Mouse (Mus musculus) skeletal muscle tissue, adult 2 months (tissue): Measurements from ENCODE around the gene Itgam.
"Not testable (repeated sequence)": the region's sequence is repeated elsewhere in the genome, so short reads cannot be mapped to it uniquely, and the experiment has no call there.

Source experiments
- DNase-seq: peaks from one replicate; pipeline ENCODE4 v3.0.0-alpha.2; 2012; ENCODE audit warnings: low read depth, low spot score

The Itgam gene

DNA sequence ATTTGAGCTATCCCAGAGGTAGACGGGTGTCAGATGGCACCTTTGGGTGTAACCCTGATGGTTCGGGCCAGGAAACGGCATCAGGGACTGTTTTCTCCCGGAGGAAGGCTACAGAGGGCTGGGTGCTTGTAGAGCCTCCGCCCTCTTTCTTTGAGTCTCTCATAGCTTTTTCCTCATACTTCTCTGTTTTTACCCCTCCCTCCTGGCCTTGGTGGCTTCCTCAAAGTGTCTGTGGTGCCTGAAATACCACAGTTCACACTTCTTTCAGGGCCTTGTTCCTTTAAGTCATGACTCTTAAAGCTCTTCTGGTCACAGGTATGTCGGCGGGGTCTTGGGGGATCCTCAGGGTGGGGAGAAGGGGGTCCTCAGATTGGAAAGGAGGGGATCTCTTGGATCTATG, at the start of gene Itgam, which contains the start of gene Gm49368:
Gene Itgam (plus strand): TSS at position 185 of the 400 bp plus-strand sequence.
Gene Gm49368 (plus strand): TSS at position 228 of the 400 bp plus-strand sequence.
- DNase-seq: no peak

DNA sequence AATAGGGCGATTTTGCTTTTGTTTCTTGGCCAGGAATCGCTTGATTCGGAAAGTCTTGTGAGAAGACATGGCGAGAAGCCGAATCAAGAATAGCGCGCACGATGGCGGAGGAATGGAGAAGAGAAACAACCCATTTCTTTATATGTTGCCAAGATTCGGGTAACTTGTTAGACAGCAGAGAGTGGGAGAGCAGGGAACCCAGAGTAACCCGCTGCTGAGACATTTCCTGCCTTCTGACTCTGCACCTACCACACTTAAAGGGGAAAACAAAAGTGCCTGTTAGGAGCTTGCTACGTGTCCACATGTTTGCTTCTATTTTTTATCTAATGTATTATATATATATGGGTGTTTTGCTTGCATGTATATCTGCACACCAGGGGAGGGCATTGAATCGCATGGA, 49.3 kb upstream of the Itgam start:
- DNase-seq: no peak

DNA sequence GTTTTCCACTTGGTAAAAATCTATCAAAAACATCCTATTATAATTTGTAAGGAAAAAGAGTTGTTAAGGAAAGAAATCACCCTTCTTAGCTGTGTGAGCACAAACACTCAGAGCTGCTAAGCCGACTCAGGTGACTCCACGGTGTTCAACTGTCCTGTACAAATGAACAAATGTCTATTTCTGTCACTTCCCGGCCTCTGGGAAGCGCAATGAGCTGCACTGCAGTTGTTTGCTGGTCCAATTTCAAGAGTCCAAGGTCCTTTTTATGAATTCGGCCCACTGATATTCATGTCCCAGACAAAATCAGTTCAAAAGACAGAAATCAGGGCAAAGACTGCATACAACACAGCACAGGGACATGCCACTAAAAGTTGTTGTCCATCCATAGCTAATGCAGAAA, 46.3 kb upstream of the Itgam start:
- not testable (repeated sequence) for DNase-seq

DNA sequence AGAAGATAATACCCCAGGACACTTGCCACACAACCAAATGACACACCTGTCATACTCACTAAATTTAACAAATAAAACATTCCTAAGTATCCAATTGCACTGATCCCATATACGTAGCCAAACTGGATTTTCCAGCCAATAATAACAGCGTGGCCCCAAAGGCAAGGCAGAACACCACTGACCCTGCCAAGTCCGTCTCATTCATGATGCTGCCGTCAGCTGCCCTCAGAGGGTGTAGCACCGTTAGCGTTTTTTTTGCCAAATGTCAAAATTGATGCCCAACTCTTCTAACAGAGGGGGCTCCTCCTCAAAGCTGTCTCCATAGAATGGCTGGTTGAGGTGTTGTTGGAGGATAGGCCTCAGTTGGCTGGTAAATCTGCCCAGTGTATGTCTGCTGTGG, 45.8 kb upstream of the Itgam start:
- no peak for DNase-seq

DNA sequence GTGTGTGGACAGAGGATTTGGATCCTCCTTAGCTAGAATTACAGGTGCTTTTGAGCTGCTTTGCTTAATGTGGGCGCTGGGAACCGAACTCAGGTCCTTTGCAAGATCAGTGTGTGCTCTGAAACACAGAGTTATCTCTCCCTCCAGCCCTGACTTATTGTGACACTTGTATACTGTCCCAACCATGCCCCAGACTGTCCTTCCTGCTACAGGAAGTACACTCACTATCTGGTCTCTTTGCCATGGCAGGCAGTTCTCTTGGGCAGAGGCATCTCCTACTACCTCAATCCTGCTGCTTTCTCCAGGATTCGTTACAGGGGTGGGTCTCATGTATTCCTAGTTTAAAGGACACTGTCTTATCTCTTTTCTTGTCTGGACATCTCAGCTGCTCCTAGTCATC, 44.2 kb upstream of the Itgam start:
- DNase-seq: no peak

DNA sequence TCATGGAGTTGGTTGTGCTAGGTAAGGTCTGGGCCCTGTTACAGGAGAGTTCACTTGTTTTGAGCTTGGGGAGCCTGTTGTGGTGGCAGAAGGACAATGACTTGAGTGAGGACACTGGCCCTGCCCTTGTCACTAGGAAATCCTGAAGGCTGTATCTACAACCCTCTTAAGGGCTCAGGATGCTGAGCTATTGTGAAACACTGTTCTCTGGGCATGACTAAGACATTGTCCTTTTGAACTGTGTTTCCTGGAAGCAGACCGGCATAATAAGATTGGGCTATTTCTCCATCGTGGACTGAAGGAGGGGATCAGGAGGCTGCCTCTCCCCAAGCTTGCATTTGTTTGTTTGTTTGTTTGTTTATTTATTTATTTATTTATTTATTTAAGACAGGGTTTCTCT, 43.3 kb upstream of the Itgam start:
- no peak for DNase-seq

DNA sequence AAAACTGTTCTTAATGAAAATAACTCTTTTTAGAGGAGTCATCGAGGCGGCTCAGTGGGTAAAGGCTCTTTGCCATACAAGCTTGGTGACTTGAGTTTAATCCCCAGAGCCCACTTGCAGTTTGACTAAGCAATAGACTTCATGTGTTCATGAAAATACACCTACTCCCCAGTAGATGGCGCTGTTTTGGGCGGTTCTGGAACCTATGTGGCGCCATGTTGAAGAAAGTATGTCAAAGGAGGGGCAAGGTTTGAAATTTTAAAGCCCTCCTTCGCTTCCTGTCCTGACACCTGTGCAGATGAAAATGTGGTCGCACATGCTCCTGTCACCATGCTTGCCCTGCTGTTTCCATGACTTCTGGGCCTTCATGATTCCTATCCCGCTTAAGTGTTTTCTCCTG, 39.5 kb upstream of the Itgam start:
- no peak for DNase-seq

DNA sequence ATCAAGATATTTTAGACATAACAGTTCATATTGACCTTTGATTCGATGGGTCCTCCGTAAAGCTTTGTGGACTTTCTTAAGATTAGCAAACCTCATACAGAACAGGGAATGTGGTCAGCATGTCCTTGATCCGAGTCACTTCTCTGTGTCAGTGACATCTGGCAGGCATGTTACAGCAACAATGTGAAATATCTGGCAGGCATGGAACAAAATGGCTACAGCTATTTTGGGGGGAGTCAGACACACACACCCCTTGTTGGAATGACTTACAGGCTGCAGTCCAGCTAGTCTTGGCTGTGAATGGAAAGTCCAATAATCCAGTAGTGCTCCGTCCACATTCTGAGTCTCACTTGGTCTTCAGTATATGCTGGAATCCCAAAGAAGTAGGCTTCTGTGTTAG, 38.9 kb upstream of the Itgam start:
- no peak for DNase-seq

DNA sequence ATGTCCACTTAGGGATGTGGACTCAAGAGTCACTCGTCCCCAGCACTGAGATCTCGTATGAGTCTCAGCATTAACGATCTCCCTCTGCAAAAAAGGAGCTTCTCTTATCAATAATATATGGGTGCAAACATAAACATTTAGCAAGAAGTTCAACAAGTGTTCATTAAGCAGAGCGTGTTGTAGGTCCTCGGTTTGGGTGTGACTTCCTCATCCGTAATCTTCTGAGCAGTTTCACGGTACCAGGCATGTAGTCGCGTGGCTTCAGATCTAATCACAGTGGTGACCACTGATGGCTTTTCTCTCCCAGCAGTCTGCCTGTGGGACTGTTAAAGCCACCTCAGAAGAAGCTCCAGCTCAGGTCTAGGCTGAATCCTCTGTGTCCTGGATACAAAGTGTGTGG, 38.1 kb upstream of the Itgam start:
- no peak for DNase-seq

DNA sequence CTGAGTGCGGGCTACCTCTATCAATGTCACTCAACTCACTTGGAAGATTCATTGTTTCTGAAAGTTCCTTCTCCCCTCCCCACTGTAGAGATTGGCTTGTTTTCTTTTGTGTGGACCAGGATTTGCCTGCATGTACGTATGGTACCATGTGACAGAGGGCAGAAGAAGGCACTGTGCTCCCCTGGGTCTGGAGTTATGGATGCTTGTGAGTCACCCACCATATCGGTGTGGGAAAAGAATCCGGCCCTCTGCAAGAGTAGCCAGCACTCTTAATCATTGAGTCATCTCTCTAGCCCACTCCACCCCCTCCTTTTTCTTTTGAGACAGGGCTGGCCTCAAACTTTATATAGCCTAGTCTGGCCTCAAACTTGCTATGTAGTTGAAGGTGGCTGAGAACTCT, 37.5 kb upstream of the Itgam start:
- no peak for DNase-seq

DNA sequence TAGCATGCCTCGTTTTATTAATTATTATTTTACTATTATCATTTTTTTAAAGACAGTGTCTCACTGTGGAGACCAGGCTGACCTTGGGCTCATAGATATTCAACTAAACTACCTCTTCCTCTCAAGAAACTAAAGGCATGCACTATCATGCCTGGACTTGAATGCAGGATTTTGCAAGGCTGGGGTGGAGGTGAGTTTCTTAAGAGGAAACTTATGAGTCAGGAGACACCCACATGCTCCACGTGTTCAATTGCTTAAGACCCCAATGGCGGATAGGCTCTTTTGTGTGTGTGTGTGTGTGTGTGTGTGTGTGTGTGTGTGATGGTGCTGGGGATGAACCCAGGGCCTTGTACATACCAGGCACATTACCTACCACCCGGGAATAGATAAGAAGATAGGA, 37.1 kb upstream of the Itgam start:
- DNase-seq: no peak

DNA sequence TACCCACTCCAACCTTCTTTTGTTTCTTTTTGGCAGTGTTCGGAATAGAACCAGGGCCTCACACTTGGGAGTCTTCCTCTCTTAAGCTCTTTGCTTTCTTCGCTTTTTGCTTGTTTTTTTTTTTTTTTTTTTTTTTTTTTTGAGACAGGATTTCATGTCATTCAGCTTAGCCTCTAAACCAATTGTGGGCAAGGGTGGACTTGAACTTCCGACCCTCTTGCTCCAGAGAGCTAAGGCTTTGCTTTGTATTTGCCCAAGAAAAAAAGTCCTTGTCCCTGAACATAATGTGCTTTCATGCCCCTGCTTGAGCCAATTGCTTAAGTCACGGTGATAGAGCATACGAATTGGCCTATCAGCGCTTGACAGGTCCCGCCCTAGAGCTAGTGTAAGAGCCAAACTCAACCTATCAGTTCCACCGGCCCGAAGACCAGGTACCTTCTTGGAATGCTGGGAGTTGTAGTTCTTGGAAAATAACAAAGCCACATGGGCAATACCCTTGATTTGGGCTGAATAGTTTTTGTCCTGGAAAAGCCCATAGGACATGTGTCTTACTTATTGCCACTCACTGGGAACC, 30.9 kb upstream of the Itgam start:
- no peak for DNase-seq

DNA sequence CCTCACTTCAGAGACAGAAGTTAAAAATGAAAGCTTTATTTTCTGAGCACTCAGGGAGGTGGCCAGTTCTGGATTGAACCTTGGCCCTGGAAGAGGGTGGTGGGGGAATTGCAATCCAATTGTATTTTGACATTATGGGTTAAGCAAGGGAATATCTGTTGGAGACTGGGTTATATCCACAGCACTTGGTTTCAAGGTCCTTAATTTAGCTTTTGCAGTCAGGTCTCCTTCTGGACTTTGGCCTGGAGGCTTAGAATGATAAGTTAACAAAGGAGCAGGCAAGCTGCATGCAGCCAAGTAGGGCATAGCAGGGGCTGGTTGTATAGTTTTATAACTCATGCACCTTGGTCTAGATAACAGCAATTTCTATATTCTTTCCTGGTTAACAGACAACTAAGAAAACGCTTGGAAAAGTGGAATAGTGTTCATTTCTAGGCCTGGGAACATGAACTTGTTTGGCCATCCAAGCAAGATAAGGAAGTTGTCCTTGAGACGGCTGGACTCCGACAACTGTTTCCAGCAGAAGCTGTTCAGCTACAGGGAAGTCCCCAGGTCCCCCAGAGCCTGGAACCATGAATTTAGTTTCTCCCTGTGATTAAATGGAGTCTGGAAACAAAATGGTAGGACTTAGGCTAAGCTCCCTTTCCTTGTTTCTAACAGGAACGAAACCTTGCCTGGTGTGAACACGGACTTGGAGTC, 30.0 kb upstream of the Itgam start:
- no peak for DNase-seq

DNA sequence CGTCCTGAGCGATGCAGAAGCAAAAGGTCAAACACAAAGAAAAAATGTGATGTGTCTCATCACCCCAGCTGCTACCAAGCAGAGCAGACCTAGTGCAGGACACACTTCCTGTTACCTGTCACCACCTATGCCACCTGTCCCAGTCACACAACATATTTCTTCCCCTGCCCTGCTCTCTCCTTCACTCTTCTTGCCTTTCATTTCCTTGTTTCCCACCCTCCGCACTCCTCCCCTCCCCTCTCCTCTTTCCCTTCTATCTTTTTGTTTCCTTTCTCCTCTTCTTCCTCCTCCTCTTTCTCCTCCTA, 29.5 kb upstream of the Itgam start:
- no peak for DNase-seq

DNA sequence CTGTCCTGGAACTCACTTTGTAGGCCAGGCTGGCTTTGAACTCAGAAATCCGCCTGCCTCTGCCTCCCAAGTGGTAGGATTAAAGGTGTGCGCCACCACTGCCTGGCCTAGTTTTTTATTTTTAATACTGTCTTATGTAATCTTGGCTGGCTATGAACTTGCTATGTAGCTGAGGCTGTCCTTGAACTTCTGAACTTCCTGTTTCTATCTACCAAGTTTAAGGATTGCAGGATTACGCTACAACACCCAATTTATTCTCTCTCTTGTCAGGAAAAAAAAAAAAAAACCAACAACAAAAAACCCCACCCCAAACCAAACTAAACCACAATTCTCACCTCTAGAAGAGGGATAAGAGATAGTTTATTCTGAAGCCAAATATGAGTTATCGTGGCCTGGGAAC, 28.8 kb upstream of the Itgam start:
- no peak for DNase-seq

DNA sequence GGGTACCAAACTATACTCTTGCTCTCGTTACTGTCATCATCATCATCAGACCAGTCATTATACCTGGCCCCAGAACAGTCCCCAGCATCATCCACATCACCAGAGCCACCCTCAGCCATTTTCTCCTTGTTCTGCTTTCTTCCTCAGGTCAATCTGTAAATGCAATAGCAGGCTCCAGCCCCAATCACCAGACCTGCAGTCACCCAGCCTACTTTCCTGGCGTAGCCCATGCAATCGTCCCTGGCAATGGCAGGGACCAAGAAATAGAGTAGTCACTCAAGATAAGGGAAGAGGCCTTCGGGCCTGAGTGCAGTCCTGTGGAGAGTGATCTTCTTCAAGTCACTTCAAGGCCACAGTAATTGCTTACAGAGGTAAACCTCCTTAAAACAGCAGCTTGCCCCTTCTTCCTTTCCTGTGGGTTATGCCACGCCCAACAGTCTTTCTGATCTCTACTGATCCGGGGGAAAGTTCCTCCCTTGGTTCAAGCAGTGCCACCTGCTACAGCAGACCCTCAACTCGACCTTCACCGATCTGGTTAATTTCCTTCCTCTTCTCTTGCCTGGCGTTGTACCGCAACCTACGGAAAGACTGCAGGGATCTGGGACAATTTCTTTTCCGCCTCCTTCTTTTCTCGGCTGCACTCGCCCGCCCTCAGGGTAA, 20.1 kb upstream of the Itgam start:
- not testable (repeated sequence) for DNase-seq

DNA sequence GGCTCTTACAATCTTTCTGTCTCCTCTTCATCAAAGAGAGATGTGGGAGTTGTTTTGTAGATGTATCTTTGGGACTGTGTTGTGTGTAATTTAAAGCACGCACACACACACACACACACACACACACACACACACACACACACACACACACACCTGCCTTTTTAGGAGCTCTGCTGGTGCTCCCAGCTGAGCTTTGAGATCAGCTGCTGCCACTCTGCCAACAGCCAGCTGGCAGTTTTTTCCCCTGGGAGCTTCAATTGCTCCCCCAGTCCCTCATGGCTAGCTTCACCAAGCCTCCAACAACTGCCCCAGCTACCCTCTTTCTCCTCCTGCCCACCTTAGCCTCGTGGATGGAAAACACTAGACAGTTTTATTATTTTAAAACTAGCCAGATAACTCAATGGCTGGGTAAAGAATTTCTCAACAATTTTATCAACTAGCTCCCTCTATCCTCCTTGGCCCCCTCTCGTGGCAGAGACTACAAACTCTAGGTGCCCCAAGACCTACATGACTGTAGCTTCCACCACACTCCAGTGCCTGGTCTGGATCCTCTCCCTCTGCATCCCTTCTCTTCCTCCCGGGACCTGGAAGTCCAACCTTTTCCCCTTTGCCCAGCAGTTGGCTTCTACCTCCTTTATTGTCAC, 18.2 kb upstream of the Itgam start:
- no peak for DNase-seq

DNA sequence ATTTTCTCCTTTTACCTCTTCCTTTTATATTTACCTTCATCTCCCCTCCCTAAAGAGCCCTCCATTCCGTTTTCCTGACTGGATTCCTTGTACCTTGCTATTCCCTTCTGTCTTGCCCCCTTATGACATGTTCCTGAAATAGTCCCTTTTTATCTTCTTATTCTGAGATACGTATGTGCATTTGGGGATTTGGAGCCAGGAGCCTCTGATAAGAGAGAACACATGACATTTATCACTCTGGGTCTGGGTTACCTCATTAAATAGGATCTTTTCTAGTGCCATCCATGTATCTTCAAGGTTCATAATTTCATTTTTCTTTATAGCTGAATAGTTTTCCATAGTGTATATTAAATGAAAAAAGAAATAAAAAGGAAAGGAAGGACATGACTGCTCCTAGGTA, 16.8 kb upstream of the Itgam start:
- no peak for DNase-seq

DNA sequence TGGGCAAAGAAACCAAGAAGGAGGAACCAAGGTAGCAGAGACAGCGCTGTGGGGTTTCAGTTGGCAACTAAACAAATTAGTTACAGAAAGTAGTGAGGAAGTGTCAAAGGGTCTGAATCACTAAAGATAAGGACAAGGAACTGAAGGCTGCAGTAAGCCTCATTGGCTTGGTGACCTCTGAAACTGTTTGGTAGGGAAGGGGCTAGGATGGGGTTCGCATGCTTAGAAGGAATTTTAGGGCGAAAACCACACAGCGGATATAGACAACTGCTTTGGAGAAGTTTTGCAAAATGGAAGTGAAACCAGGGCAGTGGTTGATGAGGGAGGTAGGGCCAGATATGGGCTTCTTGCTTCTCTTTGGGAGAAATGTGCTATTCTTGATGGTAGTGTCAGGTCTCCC, 13.6 kb upstream of the Itgam start:
- peak; percentile 21 for DNase-seq

DNA sequence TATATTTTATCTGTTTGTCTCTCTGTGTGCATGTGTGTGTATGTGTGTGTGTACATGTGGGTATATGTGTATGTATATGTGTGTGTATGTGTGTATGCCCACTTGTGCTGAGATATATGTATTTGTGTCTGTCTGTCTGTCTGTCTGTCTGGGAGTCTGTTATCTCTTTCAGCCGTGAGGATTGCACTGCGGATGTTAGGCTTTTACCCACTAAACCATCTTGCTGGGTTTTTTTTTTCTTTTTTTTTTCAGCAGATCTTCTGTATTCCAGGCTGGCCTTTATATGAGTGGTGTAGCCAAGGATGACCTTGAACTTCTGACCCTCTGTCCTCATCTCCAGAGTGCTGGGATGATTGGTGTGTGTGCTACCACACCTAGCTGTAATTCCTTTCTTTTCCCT, 13.2 kb upstream of the Itgam start:
- no peak for DNase-seq

DNA sequence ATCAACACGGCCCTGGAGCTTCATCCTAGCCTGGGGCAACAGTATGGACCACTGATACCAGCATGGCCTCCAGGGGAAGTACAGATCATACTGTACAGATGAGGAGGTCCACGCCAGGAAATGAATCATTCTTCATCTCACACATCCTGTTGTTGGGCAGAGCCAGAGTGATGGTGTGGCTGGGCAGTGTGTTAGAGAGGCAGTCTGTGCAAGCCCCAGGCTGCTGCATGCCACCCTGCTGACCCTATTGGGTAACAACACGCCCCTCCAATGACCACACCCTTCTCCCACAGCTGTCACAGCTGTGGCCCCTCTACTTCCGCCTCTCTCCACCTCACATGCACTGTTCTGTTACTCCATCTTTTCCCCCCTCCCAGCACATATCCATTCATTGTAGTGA, 11.7 kb upstream of the Itgam start:
- DNase-seq: peak; percentile 22

DNA sequence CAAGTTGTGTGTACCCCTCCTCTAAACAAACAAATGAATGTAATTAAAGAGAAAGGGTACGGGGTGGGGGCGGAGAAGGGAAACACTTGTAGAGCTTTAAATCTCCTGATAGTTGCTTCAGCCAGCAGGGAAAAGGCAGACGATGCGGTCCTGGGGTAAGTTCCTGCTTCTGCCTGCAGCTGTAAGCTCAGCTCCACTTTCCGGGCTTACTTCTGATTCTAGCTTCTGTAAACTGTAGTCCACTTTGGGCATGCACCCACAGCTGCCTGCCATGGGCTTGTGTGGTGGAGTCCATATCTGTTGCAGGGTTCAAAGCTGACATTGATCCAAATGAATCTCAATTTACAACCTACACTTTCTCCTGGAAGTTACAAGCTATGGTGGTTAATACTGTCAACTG, 9.4 kb upstream of the Itgam start:
- DNase-seq: no peak

DNA sequence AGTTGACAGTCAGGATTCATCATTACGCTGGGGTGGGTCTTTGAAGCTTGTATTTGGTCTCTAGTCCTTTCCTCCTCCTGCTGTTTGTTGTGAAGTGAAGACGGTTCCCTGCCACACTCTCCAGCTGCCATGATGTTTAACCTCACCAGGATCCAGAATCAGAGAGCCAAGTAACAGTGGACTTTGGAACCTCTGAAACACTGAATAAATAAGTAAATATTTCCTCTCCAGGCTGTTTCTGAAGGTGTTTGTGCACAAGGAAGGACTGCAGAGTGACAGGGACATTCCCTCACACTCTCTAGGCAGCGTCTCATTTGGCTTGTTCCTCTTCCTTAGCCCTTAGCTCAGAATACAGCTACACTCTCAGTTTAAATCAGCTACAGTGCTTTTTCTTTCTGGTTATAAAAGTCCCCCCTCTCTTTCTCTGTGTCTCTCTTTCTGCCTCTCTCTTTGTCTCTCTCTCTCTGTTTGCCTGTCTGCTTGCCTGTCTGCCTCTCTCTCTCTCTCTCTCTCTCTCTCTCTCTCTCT, 5.5 kb upstream of the Itgam start:
- no peak for DNase-seq
